Mouse (Mus musculus): Measurements from ENCODE around the gene Chd2. TPM values are rescaled to one million over a fixed set of nuclear protein-coding genes. Genes with fewer than 3 reads are reported as not detected.

Chd2 gene
- polyA plus RNA-seq, 1 experiment = 51.4 TPM

DNA sequence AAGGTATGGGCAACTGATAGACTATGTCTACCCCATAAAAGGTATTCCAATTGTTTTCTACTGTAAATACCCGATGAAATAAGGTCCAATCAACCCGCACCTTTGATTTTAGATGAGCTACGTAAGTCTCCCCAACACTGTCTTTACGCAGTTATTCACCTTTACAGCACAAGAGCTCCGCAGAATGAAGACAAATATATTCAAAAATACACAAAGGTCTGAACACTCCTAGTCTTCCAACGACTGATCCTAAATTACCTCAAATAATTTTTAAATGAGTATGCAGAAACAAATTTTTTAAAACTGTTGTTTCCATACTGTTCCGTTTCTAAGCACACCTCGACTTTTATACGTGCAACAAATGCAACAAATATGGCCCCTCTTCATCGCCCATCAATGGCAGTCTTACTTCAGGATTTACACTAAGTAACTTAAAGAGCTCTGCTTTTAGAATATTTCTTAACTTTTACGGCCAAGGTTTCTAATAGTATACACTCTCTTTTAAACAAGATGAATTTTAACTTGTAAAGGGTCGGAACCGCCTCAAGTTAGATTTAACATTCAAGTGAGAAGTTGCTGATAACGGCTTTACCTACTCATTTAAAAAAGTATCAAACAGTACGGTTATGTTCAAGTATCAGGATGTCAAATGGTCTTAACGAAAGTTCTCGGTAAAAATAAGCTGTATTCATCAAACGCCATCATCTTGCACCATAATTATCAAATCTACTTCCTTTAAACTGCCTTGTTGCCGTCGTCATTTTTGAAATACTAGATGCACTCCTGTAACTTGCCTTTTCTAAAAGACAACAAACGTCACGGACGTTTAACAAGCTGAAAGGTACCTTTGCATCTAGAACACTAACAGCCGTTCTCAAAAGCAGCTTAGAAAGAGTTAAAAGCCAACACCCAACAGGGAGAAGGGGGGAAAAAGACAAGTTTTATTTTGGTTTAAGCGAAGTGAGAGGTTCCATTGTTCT, 15.3 kb upstream of the Chd2 start:
- Histone ChIP-seq H3K4me1 (ENCODE audit: control insufficient read depth, insufficient read depth, low read length) (no peaks in the 10 kb centered on the region; the same call in none of the 2 replicates), H3K4me3 (ENCODE audit: insufficient read depth, low read length) (peak overlapping the region; percentile 100), H3K27ac (ENCODE audit: insufficient read depth, low read length) (peak overlapping the region; percentile 91)
- TF ChIP-seq POLR2A (IDR thresholded peaks at IDR 0.05; ENCODE audit: low read depth, low read length) = 0 out of 2 replicates have a peak, but pooled peaks have one; percentile 13
- no peak for TF ChIP-seq CTCF (IDR thresholded peaks at IDR 0.05; ENCODE audit: borderline replicate concordance, insufficient read depth, low read length)

DNA sequence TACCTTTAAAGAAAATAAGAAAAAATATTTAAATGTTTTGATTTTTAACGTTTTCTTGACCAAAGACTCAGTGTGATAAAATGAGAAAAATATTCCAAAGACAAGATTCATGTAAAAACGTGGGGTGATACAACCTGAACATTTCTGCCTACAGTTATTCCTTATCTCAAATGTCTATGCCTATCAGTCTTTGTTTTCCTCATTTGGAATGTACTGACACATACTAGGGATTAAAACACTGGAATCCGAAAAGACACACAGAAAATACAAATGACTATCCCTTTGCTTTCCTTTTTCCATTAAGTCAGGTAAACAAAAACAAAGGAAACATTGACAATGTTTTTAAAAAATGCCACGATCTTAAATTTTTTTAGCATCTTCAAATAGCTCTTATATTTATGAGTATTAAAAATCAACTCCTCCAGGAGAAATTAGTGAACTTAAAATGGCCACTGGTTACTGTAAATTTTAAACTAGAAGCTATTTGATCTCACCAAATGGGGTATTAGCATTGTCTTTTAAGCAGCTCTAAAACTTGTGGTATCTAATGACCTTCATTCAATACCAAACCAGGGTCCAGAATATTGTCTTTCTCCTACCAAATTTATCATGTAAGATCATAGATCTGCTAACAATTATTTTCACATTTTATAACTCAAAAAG, 14.4 kb upstream of the Chd2 start:
- no peak overlapping the region for H3K4me3 ChIP-seq (ENCODE audit: insufficient read depth, low read length)
- TF ChIP-seq POLR2A (IDR thresholded peaks at IDR 0.05; ENCODE audit: low read depth, low read length) = no peak
- TF ChIP-seq CTCF (IDR thresholded peaks at IDR 0.05; ENCODE audit: borderline replicate concordance, insufficient read depth, low read length) = no peak
- no peak overlapping the region for H3K27ac ChIP-seq (ENCODE audit: insufficient read depth, low read length)

DNA sequence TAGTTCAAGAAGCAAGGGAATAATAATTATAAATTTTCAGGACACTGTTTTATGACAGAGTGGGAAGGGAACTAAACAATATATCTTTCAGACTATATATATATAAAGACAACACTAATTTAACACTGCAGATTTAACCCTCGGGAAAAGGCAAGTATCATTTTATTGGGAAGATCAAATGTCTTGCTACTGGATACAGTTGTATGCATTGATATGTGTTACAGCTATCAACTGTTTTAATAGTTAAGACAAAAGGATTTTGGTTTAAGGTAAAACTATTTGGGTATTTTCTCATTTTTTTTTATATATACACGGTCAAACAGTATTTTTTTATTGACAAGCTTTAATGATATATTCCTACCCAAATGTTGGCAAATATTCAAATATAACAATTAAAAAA, 13.2 kb upstream of the Chd2 start:
- TF ChIP-seq CTCF (IDR thresholded peaks at IDR 0.05; ENCODE audit: borderline replicate concordance, insufficient read depth, low read length) = no peak
- no peak for TF ChIP-seq POLR2A (IDR thresholded peaks at IDR 0.05; ENCODE audit: low read depth, low read length)
- no peak overlapping the region for H3K27ac ChIP-seq (ENCODE audit: insufficient read depth, low read length)
- no peaks in the 10 kb centered on the region; the same call in 1 of the 2 replicates for H3K4me1 ChIP-seq (ENCODE audit: control insufficient read depth, insufficient read depth, low read length)
- H3K4me3 ChIP-seq (ENCODE audit: insufficient read depth, low read length) = no peak overlapping the region

More for the DNA sequence above, 14.4 kb upstream of the Chd2 start:
- H3K4me1 ChIP-seq (ENCODE audit: control insufficient read depth, insufficient read depth, low read length) = no peaks in the 10 kb centered on the region; the same call in none of the 2 replicates

DNA sequence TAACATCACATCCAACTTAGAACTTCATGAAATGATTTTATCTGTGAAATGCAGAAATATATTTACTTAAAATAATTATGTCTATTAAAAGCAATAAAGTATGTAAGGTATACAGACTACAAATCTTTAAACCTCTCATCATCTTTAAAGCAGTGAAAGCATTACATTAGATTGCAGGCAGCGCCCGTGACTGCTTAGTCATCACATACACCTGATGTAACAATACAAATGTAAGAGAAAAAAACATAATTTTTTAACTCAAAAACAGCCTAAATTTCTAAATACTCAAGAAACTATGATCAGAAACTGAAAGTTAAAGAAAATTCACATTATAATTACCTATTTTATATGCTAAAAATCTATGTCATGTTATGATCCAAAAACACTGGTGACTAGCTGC, 11.5 kb upstream of the Chd2 start:
- TF ChIP-seq CTCF (IDR thresholded peaks at IDR 0.05; ENCODE audit: borderline replicate concordance, insufficient read depth, low read length) (no peak), POLR2A (IDR thresholded peaks at IDR 0.05; ENCODE audit: low read depth, low read length) (no peak)
- Histone ChIP-seq H3K4me3 (ENCODE audit: insufficient read depth, low read length) (no peak overlapping the region), H3K27ac (ENCODE audit: insufficient read depth, low read length) (no peak overlapping the region), H3K4me1 (ENCODE audit: control insufficient read depth, insufficient read depth, low read length) (peaks cover 3% of the 10 kb centered on the region; the same call in 1 of the 2 replicates)

DNA sequence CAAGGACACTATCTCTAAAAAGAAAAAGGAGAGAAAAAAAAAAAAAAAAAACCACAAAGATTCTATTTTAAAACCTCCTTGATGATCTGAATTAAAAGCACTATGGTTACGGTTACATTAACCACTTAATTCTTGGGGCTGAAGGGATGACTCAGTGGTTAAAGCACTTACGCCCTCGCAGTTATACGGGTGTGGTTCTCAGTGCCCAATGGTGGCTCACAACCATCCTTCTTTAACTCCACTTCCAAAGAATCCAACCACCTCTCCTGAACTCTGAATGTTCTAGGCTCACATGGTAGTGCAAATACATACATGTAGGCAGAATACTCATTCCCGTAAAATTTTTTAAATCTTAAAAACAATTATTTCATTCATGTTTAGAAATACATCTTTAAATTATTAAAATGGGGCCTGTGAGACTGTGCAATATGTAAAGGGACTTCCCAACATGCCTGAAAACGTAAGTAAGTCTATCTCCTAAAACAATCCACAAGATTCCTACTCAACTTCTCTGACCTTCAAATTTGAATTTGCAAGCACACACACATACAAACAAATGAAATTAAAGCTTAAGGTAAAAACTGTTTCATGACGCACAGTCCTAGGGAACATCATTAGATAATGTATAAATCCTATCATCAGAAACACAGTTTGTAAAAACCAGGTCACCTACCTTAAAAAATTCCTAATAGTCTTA, 10.6 kb upstream of the Chd2 start:
- Histone ChIP-seq H3K4me1 (ENCODE audit: control insufficient read depth, insufficient read depth, low read length) (peaks cover 3% of the 10 kb centered on the region; the same call in 1 of the 2 replicates), H3K4me3 (ENCODE audit: insufficient read depth, low read length) (peak overlapping the region; percentile 32; the same call in 1 of the 2 replicates), H3K27ac (ENCODE audit: insufficient read depth, low read length) (peak overlapping the region; percentile 93)
- no peak for TF ChIP-seq CTCF (IDR thresholded peaks at IDR 0.05; ENCODE audit: borderline replicate concordance, insufficient read depth, low read length)
- TF ChIP-seq POLR2A (IDR thresholded peaks at IDR 0.05; ENCODE audit: low read depth, low read length) = 0 out of 2 replicates have a peak, but pooled peaks have one; percentile 30

DNA sequence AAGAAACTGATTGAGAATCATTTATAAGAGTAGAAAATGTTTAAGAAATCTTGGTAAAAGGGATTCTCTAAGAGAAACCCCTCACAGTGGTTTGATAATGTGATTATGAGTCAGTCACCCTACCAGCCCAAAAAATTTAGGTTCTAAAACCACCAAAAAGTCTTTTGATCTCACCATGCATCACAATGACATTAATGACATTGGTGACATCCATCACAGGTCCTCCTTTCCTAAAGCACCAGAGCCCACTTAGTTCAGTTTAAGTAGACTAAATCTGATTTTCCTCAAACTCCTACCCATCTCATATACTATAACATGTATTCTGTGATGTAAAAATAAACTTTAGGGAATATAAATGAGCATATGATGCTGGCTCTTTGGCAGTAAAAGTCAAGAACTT, 9.7 kb upstream of the Chd2 start:
- TF ChIP-seq POLR2A (IDR thresholded peaks at IDR 0.05; ENCODE audit: low read depth, low read length) (no peak), CTCF (IDR thresholded peaks at IDR 0.05; ENCODE audit: borderline replicate concordance, insufficient read depth, low read length) (no peak)
- Histone ChIP-seq H3K27ac (ENCODE audit: insufficient read depth, low read length) (peak overlapping the region; percentile 61; the same call in 1 of the 2 replicates), H3K4me3 (ENCODE audit: insufficient read depth, low read length) (no peak overlapping the region), H3K4me1 (ENCODE audit: control insufficient read depth, insufficient read depth, low read length) (peaks cover 7% of the 10 kb centered on the region; the same call in 1 of the 2 replicates)

DNA sequence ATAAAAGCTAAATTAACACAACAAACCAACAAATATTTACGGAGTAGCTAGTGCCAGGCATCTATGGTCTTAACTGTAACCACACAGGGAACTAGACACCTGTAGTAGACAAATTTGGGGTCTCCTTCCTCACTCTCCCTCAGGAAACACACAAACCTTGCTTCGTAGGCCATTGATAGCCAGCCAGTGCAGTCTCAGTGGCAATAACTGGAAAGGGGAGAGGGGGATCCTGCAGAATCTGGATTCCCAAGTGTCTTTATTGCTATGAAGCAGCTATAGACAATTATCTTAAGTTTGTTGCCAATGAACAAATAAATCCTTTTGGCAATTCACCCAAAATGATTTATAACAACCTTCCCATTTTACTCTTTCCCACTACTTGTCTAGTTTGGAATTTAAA, 6.4 kb upstream of the Chd2 start:
- H3K4me3 ChIP-seq (ENCODE audit: insufficient read depth, low read length) = no peak overlapping the region
- peaks cover 10% of the 10 kb centered on the region for H3K4me1 ChIP-seq (ENCODE audit: control insufficient read depth, insufficient read depth, low read length)
- TF ChIP-seq POLR2A (IDR thresholded peaks at IDR 0.05; ENCODE audit: low read depth, low read length) (no peak), CTCF (IDR thresholded peaks at IDR 0.05; ENCODE audit: borderline replicate concordance, insufficient read depth, low read length) (no peak)
- no peak overlapping the region for H3K27ac ChIP-seq (ENCODE audit: insufficient read depth, low read length)

DNA sequence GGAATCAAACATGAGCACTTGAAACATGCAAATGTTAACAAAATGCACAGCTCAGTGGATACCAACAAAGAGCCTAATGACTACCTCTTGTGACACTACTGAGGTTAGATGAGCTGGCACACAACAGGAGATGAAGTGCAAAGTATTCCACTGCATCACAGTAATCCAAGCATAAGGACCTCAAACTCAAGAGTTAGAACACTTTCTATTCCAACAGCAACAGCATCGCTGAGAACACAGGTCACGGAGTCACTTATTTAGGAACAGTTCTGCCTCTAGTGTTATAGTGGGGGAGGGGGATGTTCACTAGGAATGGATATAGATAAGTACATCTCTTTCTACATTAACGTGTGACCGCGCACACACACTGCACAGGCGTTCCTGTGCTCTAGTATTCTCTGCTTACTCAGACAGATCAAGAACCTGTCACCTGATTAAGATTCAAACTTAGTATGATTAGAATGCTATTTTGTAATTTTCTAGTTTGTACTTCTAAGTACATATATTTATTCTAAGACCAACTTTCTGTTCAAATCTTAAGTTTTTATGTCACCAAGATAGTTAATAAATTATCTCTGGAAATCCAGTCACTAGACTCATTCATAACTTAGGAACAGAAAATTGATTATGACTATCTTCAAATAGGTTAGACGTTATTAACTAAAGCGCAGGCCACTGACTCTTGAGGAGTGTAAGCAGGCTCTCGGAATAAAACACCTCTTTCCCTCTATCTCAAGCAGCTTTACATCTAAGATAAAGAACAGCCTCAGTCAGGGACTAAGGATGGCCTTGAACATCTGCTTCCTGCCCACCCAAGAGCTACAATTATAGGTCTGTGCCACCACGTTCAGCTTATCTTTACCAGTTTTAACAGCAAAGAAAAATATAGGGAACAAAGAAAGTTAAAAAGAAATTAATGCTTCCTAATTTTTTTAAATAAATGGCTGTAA, 5.2 kb upstream of the Chd2 start:
- no peak overlapping the region for H3K27ac ChIP-seq (ENCODE audit: insufficient read depth, low read length)
- H3K4me1 ChIP-seq (ENCODE audit: control insufficient read depth, insufficient read depth, low read length) = peaks cover 10% of the 10 kb centered on the region
- TF ChIP-seq POLR2A (IDR thresholded peaks at IDR 0.05; ENCODE audit: low read depth, low read length) = no peak
- TF ChIP-seq CTCF (IDR thresholded peaks at IDR 0.05; ENCODE audit: borderline replicate concordance, insufficient read depth, low read length) = no peak
- no peak overlapping the region for H3K4me3 ChIP-seq (ENCODE audit: insufficient read depth, low read length)

All from embryonic fibroblast, embryonic 13.5 days (primary cell).